Mouse (Mus musculus) E14TG2a.4 (cell line): ENCODE data around the gene Ntm.

Experiments
- CTCF ChIP-seq: conservative IDR thresholded peaks from 2 replicates; pipeline ENCODE4 v1.5.1; 2014; ENCODE audit warnings: low read length
- NANOG ChIP-seq: IDR thresholded peaks from 2 replicates; pipeline ENCODE4 v1.6.1; 2014; ENCODE audit warnings: borderline replicate concordance, low read length, mixed read lengths

GRCm38 (mm10) chr9:29716795-29717194 is 246.1 kb downstream of the Ntm start:
- no peak for TF ChIP-seq CTCF
- TF ChIP-seq NANOG: no peak
